Mouse (Mus musculus) embryonic facial prominence, embryonic 15.5 days (tissue): ENCODE measurements around the gene Tnni2. TPM values are rescaled to one million over a fixed set of nuclear protein-coding genes. Genes with fewer than 3 reads are reported as not detected.

Source experiments
- ATAC-seq: fragments of 200-750 bp; cut with Nextera tagmentation; 2 replicates; pipeline ENCODE4 v1.8.0; 2017; ENCODE audit warnings: low read depth, moderate TSS enrichment; ENCODE audit not compliant: insufficient number of reproducible peaks, low FRiP score, low TSS enrichment
- H3K27ac ChIP-seq: fragments of 300-500 bp; sonication (generic); replicated peaks from 2 replicates; pipeline ENCODE4 v1.5.1; 2015; ENCODE audit warnings: mild to moderate bottlenecking, inconsistent platforms
- H3K27me3 ChIP-seq: fragments of 300-500 bp; sonication (generic); 2 replicates; pipeline ENCODE4 v1.6.1; 2015; ENCODE audit warnings: inconsistent platforms
- H3K36me3 ChIP-seq: fragments of 300-500 bp; sonication (generic); 2 replicates; pipeline ENCODE4 v1.6.1; 2015; ENCODE audit warnings: mild to moderate bottlenecking, inconsistent platforms
- H3K4me1 ChIP-seq: fragments of 300-500 bp; sonication (generic); 2 replicates; pipeline ENCODE4 v1.6.1; 2015; ENCODE audit warnings: inconsistent platforms
- H3K4me2 ChIP-seq: fragments of 300-500 bp; sonication (generic); replicated peaks from 2 replicates; pipeline ENCODE4 v1.6.1; 2015; ENCODE audit warnings: mild to moderate bottlenecking, inconsistent platforms
- H3K4me3 ChIP-seq: fragments of 300-500 bp; sonication (generic); replicated peaks from 2 replicates; pipeline ENCODE4 v1.5.1; 2015; ENCODE audit warnings: mild to moderate bottlenecking, inconsistent platforms
- H3K9ac ChIP-seq: fragments of 300-500 bp; sonication (generic); 2 replicates; pipeline ENCODE4 v1.6.1; 2015; ENCODE audit warnings: inconsistent platforms
- H3K9me3 ChIP-seq: fragments of 300-500 bp; sonication (generic); replicated peaks from 2 replicates; pipeline ENCODE4 v1.6.1; 2016; ENCODE audit warnings: inconsistent platforms
- WGBS: fragments of 180-500 bp; shearing (Covaris S2); methylation state at CpG from one replicate; pipeline ENCODE4 v1.1.7; 2015; 5-methylcytosine and 5-hydroxymethylcytosine counted together
- polyA plus RNA-seq: library from polyadenylated mRNA; unstranded; fragments of >200 nt; fragmentation: Nextera tagmentation; extraction: Ambion mirVana; gene quantifications from 2 replicates; pipeline ENCODE4 v1.2.1, GENCODE M21; 2015

Tnni2 gene
- polyA plus RNA-seq, 1 experiment from 2014 or later: 169 TPM

GRCm38 (mm10) chr7:142476271-142476670, 34.7 kb downstream of the Tnni2 start:
- Histone ChIP-seq H3K27ac (peak overlapping the region; percentile 55; the same call in 1 of the 2 replicates), H3K9me3 (no peaks in the 10 kb centered on the region), H3K36me3 (no peaks in the 10 kb centered on the region), H3K4me3 (no peak overlapping the region; the same call in 1 of the 2 replicates), H3K27me3 (no peaks in the 10 kb centered on the region), H3K9ac (no peak overlapping the region), H3K4me1 (peaks cover 61% of the 10 kb centered on the region), H3K4me2 (no peak overlapping the region)
- ATAC-seq: no peak
- 80% methylated on average over 5 of the region's 5 CpGs for WGBS

GRCm38 (mm10) chr7:142476795-142477452, 35.3 kb downstream of the Tnni2 start:
- peaks cover 61% of the 10 kb centered on the region for H3K4me1 ChIP-seq
- no peaks in the 10 kb centered on the region for H3K36me3 ChIP-seq
- H3K27ac ChIP-seq: peak overlapping the region; percentile 55; the same call in 1 of the 2 replicates
- no peak for ATAC-seq
- H3K9me3 ChIP-seq: no peaks in the 10 kb centered on the region
- 80% methylated on average over 13 of the region's 13 CpGs for WGBS
- no peak overlapping the region for H3K9ac ChIP-seq
- H3K27me3 ChIP-seq: no peaks in the 10 kb centered on the region
- H3K4me3 ChIP-seq: 0 out of 2 replicates have a peak overlapping the region, but pooled peaks have one; percentile 6
- H3K4me2 ChIP-seq: no peak overlapping the region

- Histone ChIP-seq H3K27me3 (no peaks in the 10 kb centered on the region), H3K4me2 (no peak overlapping the region), H3K36me3 (no peaks in the 10 kb centered on the region), H3K4me1 (peaks cover 61% of the 10 kb centered on the region), H3K9me3 (no peaks in the 10 kb centered on the region), H3K27ac (peak overlapping the region; percentile 29; the same call in 1 of the 2 replicates), H3K9ac (no peak overlapping the region), H3K4me3 (no peak overlapping the region)
- WGBS: 86% methylated on average over 6 of the region's 6 CpGs
- ATAC-seq: no peak
Observed at GRCm38 (mm10) chr7:142478001-142478400, 36.4 kb downstream of the Tnni2 start.

- Histone ChIP-seq H3K4me2 (no peak overlapping the region), H3K27ac (peak overlapping the region; percentile 29; the same call in 1 of the 2 replicates), H3K36me3 (no peaks in the 10 kb centered on the region), H3K4me3 (no peak overlapping the region), H3K9me3 (no peaks in the 10 kb centered on the region), H3K9ac (no peak overlapping the region), H3K27me3 (no peaks in the 10 kb centered on the region), H3K4me1 (peaks cover 65% of the 10 kb centered on the region)
- ATAC-seq: no peak
- 81% methylated on average over 2 of the region's 2 CpGs for WGBS
Observed at GRCm38 (mm10) chr7:142478574-142478973, 37.0 kb downstream of the Tnni2 start.

GRCm38 (mm10) chr7:142479307-142479706, 37.7 kb downstream of the Tnni2 start:
- no peaks in the 10 kb centered on the region for H3K27me3 ChIP-seq
- H3K4me3 ChIP-seq: no peak overlapping the region
- H3K4me2 ChIP-seq: no peak overlapping the region
- H3K36me3 ChIP-seq: no peaks in the 10 kb centered on the region
- ATAC-seq: no peak
- peaks cover 72% of the 10 kb centered on the region for H3K4me1 ChIP-seq
- no peaks in the 10 kb centered on the region for H3K9me3 ChIP-seq
- H3K27ac ChIP-seq: peak overlapping the region; percentile 98; the same call in 1 of the 2 replicates
- H3K9ac ChIP-seq: no peak overlapping the region

- no peak overlapping the region for H3K9ac ChIP-seq
- H3K4me1 ChIP-seq: peaks cover 74% of the 10 kb centered on the region
- H3K27me3 ChIP-seq: no peaks in the 10 kb centered on the region
- no peaks in the 10 kb centered on the region for H3K36me3 ChIP-seq
- H3K4me2 ChIP-seq: no peak overlapping the region
- ATAC-seq: no peak
- H3K9me3 ChIP-seq: no peaks in the 10 kb centered on the region
- H3K27ac ChIP-seq: peak overlapping the region; percentile 98; the same call in 1 of the 2 replicates
- whole genome bisulfite sequencing: 89% methylated on average over 3 of the region's 3 CpGs
- H3K4me3 ChIP-seq: no peak overlapping the region
Observed at GRCm38 (mm10) chr7:142479886-142480285, 38.3 kb downstream of the Tnni2 start.

- no peaks in the 10 kb centered on the region for H3K27me3 ChIP-seq
- H3K9me3 ChIP-seq: no peaks in the 10 kb centered on the region
- no peak overlapping the region for H3K4me3 ChIP-seq
- H3K36me3 ChIP-seq: no peaks in the 10 kb centered on the region
- no peak overlapping the region for H3K4me2 ChIP-seq
- no peak overlapping the region for H3K9ac ChIP-seq
- ATAC-seq: no peak
- 83% methylated on average over 3 of the region's 3 CpGs for WGBS
- peak overlapping the region; percentile 98 for H3K27ac ChIP-seq
- H3K4me1 ChIP-seq: peaks cover 75% of the 10 kb centered on the region
Observed at GRCm38 (mm10) chr7:142480661-142481060, 39.1 kb downstream of the Tnni2 start.

GRCm38 (mm10) chr7:142481186-142481567, 39.6 kb downstream of the Tnni2 start:
- no peaks in the 10 kb centered on the region for H3K9me3 ChIP-seq
- H3K36me3 ChIP-seq: no peaks in the 10 kb centered on the region
- 2% methylated on average over 5 of the region's 5 CpGs for WGBS
- no peak overlapping the region for H3K9ac ChIP-seq
- peak overlapping the region; percentile 98 for H3K27ac ChIP-seq
- peak overlapping the region; percentile 46 for H3K4me2 ChIP-seq
- peaks cover 75% of the 10 kb centered on the region for H3K4me1 ChIP-seq
- no peaks in the 10 kb centered on the region for H3K27me3 ChIP-seq
- peak overlapping the region; percentile 20 for H3K4me3 ChIP-seq
- ATAC-seq: no peak

- 1% methylated on average over 21 of the region's 22 CpGs for WGBS
- Histone ChIP-seq H3K9ac (no peak overlapping the region), H3K4me3 (peak overlapping the region; percentile 20), H3K27ac (peak overlapping the region; percentile 98), H3K4me2 (peak overlapping the region; percentile 46), H3K4me1 (peaks cover 77% of the 10 kb centered on the region), H3K9me3 (no peaks in the 10 kb centered on the region), H3K27me3 (no peaks in the 10 kb centered on the region), H3K36me3 (no peaks in the 10 kb centered on the region)
- peak; percentile 86 for ATAC-seq
Observed at GRCm38 (mm10) chr7:142481568-142482255, 40.1 kb downstream of the Tnni2 start.

GRCm38 (mm10) chr7:142482256-142482609, 40.6 kb downstream of the Tnni2 start:
- 6% methylated on average over 6 of the region's 6 CpGs for WGBS
- H3K4me2 ChIP-seq: peak overlapping the region; percentile 46
- H3K27me3 ChIP-seq: no peaks in the 10 kb centered on the region
- peak overlapping the region; percentile 6; the same call in 1 of the 2 replicates for H3K9ac ChIP-seq
- H3K36me3 ChIP-seq: no peaks in the 10 kb centered on the region
- ATAC-seq: peak; percentile 2; the same call in 1 of the 2 replicates
- H3K4me1 ChIP-seq: peaks cover 77% of the 10 kb centered on the region
- no peaks in the 10 kb centered on the region for H3K9me3 ChIP-seq
- no peak overlapping the region for H3K4me3 ChIP-seq
- peak overlapping the region; percentile 98 for H3K27ac ChIP-seq

GRCm38 (mm10) chr7:142483136-142483535, 41.5 kb downstream of the Tnni2 start:
- H3K4me1 ChIP-seq: peaks cover 86% of the 10 kb centered on the region
- 35% methylated on average over 11 of the region's 11 CpGs for WGBS
- peak overlapping the region; percentile 98 for H3K27ac ChIP-seq
- no peak overlapping the region for H3K4me3 ChIP-seq
- ATAC-seq: peak; percentile 12; the same call in 1 of the 2 replicates
- no peak overlapping the region for H3K9ac ChIP-seq
- H3K36me3 ChIP-seq: no peaks in the 10 kb centered on the region
- H3K9me3 ChIP-seq: no peaks in the 10 kb centered on the region
- no peaks in the 10 kb centered on the region for H3K27me3 ChIP-seq
- H3K4me2 ChIP-seq: no peak overlapping the region
